Mouse (Mus musculus): ENCODE measurements around the gene Sds. TPM values are rescaled to one million over a fixed set of nuclear protein-coding genes. Genes with fewer than 3 reads are reported as not detected.
"Not testable (repeated sequence)": the region's sequence is repeated elsewhere in the genome, so short reads cannot be mapped to it uniquely, and the experiment has no call there.

Sds gene
- total RNA-seq, 2 experiments from 2014 or later: not detected

GRCm38 (mm10) chr5:120487844-120488243 is 11.5 kb downstream of the Sds start:
- DNase-seq (ENCODE audit: low spot score in 2 of 2): no peak

DNA sequence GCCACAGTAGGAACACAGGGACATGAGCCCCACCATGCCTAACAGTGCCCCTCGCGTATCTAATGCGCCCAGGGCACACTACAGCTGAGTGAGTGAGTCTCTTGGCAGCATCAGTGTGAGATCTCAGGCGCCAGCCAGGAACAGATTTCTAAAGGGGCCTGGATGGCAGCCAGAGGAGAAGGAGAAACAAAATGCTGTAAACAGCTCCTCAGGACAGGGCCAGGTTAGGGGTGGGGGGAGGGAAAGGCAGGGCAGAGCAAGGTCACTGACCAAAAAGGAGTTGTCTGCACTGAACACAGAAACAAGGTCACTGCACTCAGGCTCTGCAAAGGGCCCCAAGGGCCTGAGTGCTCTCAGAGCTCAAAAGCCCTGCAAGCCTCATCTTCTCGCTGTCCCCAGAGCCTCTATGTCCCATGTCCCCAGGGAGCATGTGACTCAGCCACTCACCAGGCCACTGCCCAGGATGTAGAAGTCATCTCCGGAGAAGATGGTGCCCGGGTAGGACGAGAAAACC is 14.4 kb downstream of the Sds start:
- DNase-seq (ENCODE audit: low spot score in 2 of 2): peak; percentile 71 to 79

GRCm38 (mm10) chr5:120492437-120492836 is 16.1 kb downstream of the Sds start:
- DNase-seq (ENCODE audit: low spot score in 2 of 2): peak; percentile 62 to 67

DNA sequence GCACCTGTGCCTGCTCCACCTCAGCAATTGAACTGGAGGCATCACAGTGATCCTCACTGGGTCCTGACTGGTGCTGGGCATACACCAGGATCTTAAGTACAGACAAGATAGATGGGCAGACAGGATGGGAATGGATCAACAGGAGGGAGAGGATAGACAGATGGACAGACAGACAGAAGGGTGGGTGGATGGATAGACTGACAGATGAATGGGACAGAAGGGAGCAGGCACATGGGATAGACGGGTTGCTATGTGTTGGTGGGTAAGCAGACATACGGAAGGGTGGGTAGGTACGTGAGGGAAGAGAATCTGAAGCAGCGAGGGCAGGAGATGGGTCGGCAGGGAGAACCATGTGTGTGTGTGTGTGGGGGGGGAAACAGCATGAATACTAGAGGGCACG is 17.1 kb downstream of the Sds start:
- DNase-seq (ENCODE audit: low spot score in 2 of 2): peak in 1 of 2 experiments; percentile 42

- peak in 1 of 2 experiments; percentile 51 for DNase-seq (ENCODE audit: low spot score in 2 of 2)
These were observed 17.6 kb downstream of the Sds start for GRCm38 (mm10) chr5:120493873-120494395.

DNA sequence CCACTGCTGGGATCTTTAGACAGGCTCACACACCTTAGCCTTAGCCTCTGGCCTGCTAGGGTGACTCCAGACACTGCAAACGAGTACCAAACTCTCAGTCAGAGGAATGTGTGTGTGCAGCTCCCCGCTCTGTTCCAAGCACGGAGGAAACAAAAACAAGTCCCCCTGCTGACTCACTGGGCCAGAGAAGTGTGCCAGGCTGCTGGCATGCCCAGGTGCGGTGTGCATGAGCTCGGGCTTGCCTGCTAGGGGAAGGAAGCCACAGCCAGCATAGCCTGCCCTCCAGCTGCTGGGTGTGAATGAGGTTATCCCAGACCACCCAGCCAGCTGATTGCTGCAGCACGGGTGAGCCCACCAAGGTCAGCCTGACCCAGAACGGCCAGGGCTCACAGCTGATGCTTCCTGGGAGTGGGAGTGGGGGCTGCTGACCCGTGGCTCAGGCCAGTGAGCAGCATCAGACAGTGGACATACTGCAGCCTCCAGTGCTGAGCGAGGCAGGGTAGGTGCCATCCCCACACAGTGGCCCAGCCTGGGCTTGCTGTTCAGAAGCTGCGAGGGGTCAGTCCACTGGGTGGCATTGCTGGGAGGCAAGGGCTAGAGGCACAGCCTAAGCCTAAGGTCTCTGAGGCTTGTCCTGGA is 18.9 kb downstream of the Sds start:
- peak in 1 of 2 experiments; percentile 32 for DNase-seq (ENCODE audit: low spot score in 2 of 2)

DNA sequence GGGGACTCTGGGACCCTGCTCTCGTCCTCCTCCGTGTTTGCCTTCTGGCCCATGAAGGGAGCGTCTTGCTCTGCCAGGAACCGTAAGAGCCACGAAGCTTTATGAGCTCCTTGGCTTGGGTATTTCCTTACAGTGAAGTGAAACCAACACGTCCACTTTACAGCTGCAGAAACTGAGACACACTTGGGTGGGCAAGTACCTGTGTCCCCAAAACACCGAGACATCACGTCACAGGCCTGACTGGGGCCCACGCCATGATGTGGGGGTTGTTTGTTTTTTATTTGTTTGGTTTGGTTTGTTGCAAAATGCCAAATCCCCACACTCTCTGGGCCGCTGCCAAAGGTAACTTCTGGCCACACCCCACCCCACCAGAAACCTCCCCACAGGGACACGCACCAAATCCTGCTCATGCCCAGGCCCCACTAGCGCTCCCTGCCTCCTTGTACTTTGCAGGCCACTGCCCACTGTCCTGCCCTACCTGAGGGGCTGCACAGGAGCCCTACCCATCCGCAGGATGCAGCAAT is 19.4 kb downstream of the Sds start:
- no peak for DNase-seq (ENCODE audit: low spot score in 2 of 2)

GRCm38 (mm10) chr5:120497071-120497470 is 20.7 kb downstream of the Sds start:
- no peak for DNase-seq (ENCODE audit: low spot score in 2 of 2)

DNA sequence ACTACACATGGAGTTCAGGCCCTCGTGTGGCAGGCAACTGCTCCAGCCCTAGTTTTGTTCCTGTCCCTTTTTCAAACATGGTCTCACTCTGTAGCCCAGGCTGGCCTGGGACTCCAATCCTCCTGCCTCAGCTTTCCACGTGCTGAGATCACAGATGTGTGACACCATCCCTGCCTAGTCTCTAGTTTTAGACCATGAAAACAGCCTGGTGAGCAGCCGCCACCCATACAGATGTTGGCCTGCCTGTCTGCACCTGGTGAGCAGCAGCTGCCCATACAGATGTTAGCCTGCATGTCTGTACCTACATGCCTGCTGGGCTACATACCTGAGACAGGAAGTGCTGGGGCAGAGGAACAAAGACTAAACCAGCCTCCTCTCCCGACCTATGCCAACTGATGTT is 22.9 kb downstream of the Sds start:
- DNase-seq (ENCODE audit: low spot score in 2 of 2): no peak

DNA sequence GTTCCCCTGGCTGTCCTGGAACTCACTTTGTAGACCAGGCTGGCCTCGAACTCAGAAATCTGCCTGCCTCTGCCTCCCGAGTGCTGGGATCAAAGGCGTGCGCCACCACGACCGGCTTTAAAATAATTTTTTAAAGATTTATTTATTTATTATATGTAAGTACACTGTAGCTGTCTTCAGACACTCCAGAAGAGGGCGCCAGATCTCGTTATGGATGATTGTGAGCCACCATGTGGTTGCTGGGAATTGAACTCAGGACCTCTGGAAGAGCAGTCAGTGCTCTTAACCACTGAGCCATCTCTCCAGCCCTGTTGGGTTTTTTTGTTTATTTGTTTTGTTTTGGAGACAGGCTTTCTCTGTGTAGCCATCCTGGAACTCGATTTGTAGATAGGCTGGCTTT is 24.3 kb downstream of the Sds start:
- not testable (repeated sequence) for DNase-seq (ENCODE audit: low spot score in 2 of 2)

- peak; percentile 64 to 68 for DNase-seq (ENCODE audit: low spot score in 2 of 2)
These were observed 25.9 kb downstream of the Sds start for GRCm38 (mm10) chr5:120502147-120502621.

GRCm38 (mm10) chr5:120502675-120503143 is 26.4 kb downstream of the Sds start:
- no peak for DNase-seq (ENCODE audit: low spot score in 2 of 2)

- DNase-seq (ENCODE audit: low spot score in 2 of 2): peak; percentile 81 to 87
These were observed 26.9 kb downstream of the Sds start, which contains the start of gene Plbd2 for GRCm38 (mm10) chr5:120503144-120503795. Gene Plbd2 (minus strand): TSS chr5:120503625.

- DNase-seq (ENCODE audit: low spot score in 2 of 2): peak; percentile 71 to 77
These were observed 29.0 kb downstream of the Sds start for GRCm38 (mm10) chr5:120505368-120505767.

- no peak for DNase-seq (ENCODE audit: low spot score in 2 of 2)
These were observed 29.5 kb downstream of the Sds start for GRCm38 (mm10) chr5:120505781-120506180.

DNA sequence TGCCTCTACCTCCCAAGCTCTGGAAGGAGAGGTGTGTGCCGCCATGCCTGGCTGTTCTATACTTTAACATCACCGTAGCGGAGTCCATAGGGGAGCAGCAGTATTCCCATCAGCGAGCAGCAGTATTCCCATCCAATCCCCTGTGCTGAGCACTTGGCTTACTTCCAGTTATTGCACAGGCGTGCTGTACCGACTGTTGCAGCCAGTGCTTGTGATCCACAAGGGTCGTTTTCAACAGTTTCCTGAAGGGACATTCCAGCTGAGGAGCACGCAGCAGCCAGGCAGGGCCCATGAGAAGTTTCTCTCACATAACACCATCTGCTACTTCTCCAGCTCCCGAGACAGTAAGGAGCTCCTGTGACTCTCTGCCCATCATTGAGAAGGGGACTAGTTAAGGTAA is 30.2 kb downstream of the Sds start:
- DNase-seq (ENCODE audit: low spot score in 2 of 2): no peak

- DNase-seq (ENCODE audit: low spot score in 2 of 2): no peak
These were observed 31.0 kb downstream of the Sds start for GRCm38 (mm10) chr5:120507311-120507710.

- DNase-seq (ENCODE audit: low spot score in 2 of 2): peak; percentile 87 to 90
These were observed 34.8 kb downstream of the Sds start, which contains the start of gene Slc8b1 for GRCm38 (mm10) chr5:120510982-120511642. Gene Slc8b1 (plus strand): TSS chr5:120511168.

DNA sequence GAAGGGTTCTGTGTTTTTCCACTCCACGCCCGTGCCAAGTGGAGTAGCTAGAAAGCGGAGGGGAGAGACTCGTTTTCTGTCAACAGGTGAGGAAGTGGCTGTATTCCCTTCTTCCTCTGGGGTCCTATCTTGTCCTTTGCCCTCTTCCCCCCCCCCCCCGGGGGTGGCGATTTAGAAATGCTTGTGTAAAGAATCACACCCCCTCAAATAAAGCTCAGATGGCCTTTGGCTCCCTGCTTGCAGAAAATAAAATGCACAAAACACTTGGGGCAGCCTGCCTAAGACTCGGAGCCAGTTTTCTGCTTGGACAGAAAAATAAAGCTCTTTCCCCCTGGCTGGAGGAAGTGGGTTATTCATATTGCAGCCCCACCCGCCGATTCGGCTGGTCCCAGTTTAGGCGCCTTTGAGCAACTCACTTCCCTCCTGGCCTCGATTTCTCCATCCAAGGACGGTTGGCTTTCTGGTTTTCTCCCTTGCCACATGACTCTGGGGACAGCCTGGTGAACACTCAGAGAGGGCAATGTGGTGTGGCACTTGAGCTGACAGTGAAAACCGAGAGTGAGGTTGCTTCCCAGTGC is 35.4 kb downstream of the Sds start:
- no peak for DNase-seq (ENCODE audit: low spot score in 2 of 2)

- no peak for DNase-seq (ENCODE audit: low spot score in 2 of 2)
These were observed 36.7 kb downstream of the Sds start for GRCm38 (mm10) chr5:120512911-120513555.

Measured in layer of hippocampus, postnatal 10 days (tissue).